Mouse (Mus musculus): Measurements from ENCODE around the gene Gm15737.

Gm15737 gene

GRCm38 (mm10) chr6:92876121-92876520 is 7.0 kb downstream of the Gm15737 start:
- DNase-seq, result no peak

GRCm38 (mm10) chr6:92877236-92877635 is 8.1 kb downstream of the Gm15737 start:
- no peak for DNase-seq

- no peak for DNase-seq
Measured at GRCm38 (mm10) chr6:92878771-92879170, 9.6 kb downstream of the Gm15737 start.

- no peak for DNase-seq
Measured at GRCm38 (mm10) chr6:92879700-92880265, 10.6 kb downstream of the Gm15737 start.

GRCm38 (mm10) chr6:92882446-92882845 is 13.3 kb downstream of the Gm15737 start:
- DNase-seq, result peak; percentile 13 to 24

- DNase-seq, result no peak
Measured at GRCm38 (mm10) chr6:92883131-92883900, 14.2 kb downstream of the Gm15737 start.

GRCm38 (mm10) chr6:92891535-92891934 is 22.4 kb downstream of the Gm15737 start:
- DNase-seq, result no peak

GRCm38 (mm10) chr6:92904037-92904436 is 34.9 kb downstream of the Gm15737 start:
- no peak for DNase-seq

GRCm38 (mm10) chr6:92904491-92904890 is 35.3 kb downstream of the Gm15737 start:
- no peak for DNase-seq

- no peak for DNase-seq
Measured at GRCm38 (mm10) chr6:92905922-92906321, 36.8 kb downstream of the Gm15737 start.

- no peak for DNase-seq
Measured at GRCm38 (mm10) chr6:92909361-92909760, 40.2 kb downstream of the Gm15737 start.

- no peak for DNase-seq
Measured at GRCm38 (mm10) chr6:92910611-92911010, 41.5 kb downstream of the Gm15737 start.

GRCm38 (mm10) chr6:92920938-92921689 is 52.0 kb downstream of the Gm15737 start:
- no peak for DNase-seq

GRCm38 (mm10) chr6:92921843-92922242 is 52.7 kb downstream of the Gm15737 start:
- DNase-seq, result no peak

- no peak for DNase-seq
Measured at GRCm38 (mm10) chr6:92924536-92924935, 55.4 kb downstream of the Gm15737 start.

- no peak for DNase-seq
Measured at GRCm38 (mm10) chr6:92928261-92928660, 59.1 kb downstream of the Gm15737 start.
